Mouse (Mus musculus) right cerebral cortex, adult 2 months (tissue): ENCODE measurements around the gene Ilk.
A peak's percentile ranks its signal among the peaks of the same experiment; 100 is the strongest.
"Not testable (repeated sequence)": the region's sequence is repeated elsewhere in the genome, so short reads cannot be mapped to it uniquely, and the experiment has no call there.

Experiments
- DNase-seq, 2 experiments: peaks; one replicate each; pipeline ENCODE4 v3.0.0; 2021 to 2022; ENCODE audit warnings: low spot score in 2 of 2

Gene Ilk

DNA sequence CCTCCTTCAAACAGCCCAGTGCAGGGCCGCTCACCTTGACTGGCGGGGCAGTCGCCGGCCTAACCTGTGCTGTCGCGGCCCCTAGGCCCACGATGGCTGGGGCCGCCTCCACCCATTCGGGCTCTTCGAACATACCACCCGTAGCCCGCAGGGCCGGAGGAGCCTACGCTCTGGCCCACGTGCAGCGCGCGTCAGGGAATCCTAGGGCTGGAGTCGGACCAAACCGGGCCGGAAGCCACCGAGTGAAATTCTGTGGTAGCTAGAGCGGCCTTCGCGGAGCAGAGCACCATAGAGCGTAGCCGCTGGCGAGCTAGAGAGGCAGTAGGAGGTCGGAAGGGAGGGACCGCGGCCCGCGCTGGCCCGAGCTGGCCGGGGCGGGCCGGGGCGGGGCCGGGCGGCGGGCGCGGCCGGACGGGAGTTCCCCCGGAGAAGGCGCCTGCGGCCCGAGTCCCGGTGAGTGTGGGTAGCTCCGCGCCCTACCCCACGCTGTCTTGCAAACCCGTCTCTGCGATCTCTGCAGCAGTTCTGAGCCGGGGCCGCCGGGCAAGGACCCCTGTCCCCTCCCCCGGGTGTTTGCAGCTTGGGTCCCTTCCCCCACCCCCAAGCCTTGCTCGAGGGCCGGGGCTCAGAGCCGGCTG lies at the start of gene Ilk:
Ilk (plus strand) TSS at position 329 of the 638 bp plus-strand sequence.
- DNase-seq, result peak; percentile 90 to 91

DNA sequence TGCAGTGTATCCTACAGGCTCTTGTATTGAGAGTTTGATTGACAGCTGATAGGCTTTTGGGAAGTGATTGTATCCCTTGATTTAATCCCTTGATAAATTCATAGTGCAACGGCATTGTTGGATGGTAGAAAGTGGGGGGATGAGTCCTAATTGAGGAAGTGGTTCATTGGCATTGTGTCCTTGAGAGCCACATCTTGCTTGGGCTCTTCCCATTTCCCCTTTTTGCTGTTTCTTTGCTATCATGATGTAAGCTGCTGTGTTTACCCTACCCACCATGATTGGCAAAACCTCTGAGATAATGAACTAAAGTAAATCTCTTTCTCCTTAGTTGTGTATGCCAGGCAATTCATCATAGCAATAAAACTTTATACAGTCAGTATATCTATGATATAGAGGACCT lies 45.5 kb upstream of the Ilk start:
- DNase-seq, result no peak

DNA sequence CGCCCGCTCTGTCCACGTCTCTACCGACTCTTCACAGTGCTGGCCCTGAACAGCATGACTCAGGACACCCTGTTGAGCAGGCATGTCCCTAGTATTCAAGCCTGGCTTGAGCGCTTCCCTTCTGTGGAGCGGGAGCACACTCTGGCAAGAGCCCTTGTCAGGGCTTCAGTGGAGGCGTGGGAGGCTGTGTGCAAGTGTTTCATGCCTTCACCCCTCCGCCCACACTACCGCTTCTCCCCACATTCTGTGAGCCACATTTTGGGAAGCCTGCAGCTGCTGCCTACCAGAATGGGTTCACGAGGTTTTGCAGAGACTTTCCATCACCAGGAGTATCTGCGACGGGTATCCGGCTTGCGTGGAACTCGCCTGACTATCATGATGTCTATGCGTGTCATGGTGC lies 33.2 kb upstream of the Ilk start:
- peak; percentile 13 to 39 for DNase-seq

GRCm38 (mm10) chr7:105703816-105704215 lies 32.6 kb upstream of the Ilk start:
- DNase-seq, result no peak

- DNase-seq, result no peak
Observed at GRCm38 (mm10) chr7:105708733-105709132, 27.7 kb upstream of the Ilk start.

GRCm38 (mm10) chr7:105715366-105715765 lies 21.0 kb upstream of the Ilk start:
- DNase-seq, result no peak

- DNase-seq, result no peak
Observed at GRCm38 (mm10) chr7:105721916-105722315, 14.5 kb upstream of the Ilk start.

GRCm38 (mm10) chr7:105726144-105726979 lies 10.0 kb upstream of the Ilk start:
- DNase-seq, result peak; percentile 68 to 73

DNA sequence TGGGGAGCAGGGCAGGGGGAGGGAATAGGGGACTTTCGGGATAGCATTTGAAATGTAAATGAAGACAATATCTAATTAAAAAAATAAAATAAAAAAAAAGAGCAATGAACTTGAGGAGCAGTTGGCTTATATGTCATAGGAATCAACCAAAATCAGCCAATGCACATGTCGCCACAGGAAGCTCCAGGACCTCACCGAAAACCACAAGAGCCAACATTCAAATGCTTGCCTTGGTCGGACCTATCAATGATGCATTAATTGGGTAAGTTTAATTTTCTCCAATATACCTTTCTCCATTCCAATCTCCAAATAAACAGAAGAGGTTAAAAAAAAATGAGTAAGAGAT lies 9.4 kb upstream of the Ilk start:
- DNase-seq, result no peak

DNA sequence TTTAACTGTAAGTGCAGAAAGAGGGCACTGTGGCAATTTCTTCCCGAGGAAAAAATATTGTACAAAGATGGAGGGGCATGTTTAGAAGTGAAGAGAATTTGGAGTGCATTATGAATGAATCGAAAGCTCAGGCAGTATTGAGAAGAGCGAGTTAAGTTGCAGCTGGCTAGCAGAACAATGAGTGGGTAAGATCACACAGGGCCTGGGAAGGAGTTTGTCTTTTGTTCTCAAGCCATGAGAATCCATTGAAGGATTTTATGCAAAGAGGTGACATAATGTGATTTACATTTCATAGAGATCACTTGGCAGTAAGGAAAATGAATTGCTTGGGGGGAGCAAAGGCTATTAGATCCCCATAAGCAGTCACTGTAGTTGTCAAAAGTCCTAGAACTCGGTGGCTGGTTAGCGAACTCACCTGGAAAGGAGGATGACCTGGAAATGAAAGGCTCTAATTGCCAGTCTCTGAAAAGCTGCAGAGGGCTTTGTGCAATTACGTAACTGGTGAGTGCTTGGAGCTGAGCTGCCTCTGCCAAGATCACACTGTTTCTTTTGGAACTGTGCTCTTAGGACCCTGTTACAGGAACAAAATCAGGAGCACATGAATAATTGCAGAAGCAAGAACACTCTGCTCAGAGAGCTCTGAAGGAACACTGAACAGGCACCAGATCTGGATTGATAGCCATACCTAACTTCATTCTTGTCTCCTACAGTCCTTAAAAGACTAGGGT lies 7.5 kb upstream of the Ilk start:
- DNase-seq, result no peak

- no peak for DNase-seq
Observed at GRCm38 (mm10) chr7:105733836-105734235, 2.6 kb upstream of the Ilk start.

GRCm38 (mm10) chr7:105734826-105735225 lies 1.6 kb upstream of the Ilk start:
- DNase-seq, result no peak

DNA sequence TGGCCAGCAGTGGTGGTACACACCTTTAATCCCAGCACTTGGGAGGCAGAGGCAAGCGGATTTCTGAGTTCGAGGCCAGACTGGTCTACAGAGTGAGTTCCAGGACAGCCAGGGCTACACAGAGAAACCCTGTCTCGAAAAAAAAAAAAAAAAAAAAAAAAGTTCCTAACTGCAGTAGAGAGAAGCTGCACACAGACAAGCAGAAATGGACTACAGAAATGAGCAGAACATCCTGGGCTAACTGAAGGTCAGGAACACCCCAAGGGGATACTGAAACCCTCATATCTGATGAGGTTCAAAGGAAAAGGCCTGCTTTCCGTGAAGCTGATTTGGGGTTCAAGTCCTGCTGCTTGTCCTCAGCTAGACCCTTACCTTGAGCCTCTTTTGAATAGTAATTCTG lies 928 bp upstream of the Ilk start:
- not testable (repeated sequence) for DNase-seq

DNA sequence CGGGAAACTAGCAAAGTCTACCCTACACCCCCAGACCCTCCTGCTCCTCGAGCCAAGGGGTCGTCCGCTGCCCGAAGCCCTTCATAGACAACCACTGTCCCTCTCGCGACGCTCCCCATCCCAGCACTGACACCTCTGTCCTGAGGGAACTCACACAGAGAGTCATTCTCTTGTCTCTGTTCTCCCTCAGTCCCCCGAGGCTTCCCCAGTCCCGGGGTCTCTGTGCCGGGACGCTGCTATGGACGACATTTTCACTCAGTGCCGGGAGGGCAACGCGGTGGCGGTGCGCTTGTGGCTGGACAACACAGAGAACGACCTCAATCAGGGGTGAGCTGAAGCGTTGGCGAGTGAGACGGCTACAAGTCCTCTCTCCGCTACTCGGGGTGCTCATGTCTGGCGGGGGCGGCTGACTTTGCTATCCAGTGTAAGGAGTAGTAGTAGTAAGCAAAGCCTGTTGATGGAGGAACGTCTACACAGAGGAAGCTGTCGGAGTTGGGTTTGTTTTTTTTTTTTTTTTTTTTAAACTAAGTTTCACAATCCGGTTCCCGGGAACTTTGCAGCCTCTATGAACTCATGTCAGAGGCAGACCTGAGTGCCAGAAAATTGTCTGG lies 624 bp downstream of the Ilk start, which contains the start of gene Rrp8:
Rrp8 (minus strand) TSS at position 475 of the 611 bp plus-strand sequence.
- DNase-seq, result peak; percentile 36 to 51

- DNase-seq, result no peak
Observed at GRCm38 (mm10) chr7:105737648-105738047, 1.3 kb downstream of the Ilk start.

DNA sequence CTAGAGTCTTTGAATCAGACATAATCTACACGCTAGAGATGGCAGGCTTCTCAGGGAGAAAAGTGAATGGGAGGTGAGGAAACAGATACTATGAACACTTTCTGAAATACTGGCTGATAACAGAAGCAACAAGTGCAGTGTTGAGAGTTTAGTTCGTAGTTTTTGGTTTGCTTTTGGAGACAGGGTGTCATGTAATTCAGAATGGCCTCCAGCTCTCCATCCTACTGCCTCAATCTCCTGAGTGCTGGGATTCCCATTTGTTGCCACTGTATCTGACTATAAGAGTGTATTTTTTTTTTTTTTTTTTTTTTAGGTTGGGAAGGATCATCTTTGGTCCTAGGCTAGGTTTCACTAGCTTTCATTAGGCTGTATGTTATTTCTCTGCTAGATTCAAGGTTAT lies 1.9 kb downstream of the Ilk start:
- DNase-seq, result no peak

GRCm38 (mm10) chr7:105738948-105739347 lies 2.6 kb downstream of the Ilk start:
- no peak for DNase-seq

DNA sequence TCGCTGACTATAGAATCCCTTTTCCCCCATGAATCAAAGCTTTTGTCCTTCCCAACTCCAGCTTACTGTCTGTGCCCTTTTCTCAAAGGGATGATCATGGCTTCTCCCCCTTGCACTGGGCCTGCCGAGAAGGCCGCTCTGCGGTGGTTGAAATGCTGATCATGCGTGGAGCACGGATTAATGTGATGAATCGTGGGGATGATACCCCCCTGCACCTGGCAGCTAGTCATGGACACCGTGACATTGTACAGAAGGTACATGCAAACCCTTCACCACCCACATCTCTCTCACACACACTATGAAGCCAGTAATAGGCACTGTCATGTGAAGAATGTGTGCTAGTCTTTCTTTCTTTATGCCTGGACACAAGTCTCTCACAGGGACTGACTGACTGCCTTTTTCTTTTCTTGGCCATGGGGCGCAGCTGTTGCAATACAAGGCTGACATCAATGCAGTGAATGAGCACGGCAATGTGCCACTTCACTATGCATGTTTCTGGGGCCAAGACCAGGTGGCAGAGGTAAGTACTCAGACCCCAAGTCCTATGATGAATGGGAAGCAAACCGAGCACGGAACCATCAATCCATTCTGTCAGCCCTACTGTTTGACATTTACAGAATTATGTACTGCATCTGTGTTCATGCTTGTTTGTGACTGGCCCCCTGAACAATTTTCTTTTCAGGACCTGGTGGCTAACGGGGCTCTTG lies 3.9 kb downstream of the Ilk start:
- DNase-seq, result no peak

- no peak for DNase-seq
Observed at GRCm38 (mm10) chr7:105740851-105741250, 4.5 kb downstream of the Ilk start.

DNA sequence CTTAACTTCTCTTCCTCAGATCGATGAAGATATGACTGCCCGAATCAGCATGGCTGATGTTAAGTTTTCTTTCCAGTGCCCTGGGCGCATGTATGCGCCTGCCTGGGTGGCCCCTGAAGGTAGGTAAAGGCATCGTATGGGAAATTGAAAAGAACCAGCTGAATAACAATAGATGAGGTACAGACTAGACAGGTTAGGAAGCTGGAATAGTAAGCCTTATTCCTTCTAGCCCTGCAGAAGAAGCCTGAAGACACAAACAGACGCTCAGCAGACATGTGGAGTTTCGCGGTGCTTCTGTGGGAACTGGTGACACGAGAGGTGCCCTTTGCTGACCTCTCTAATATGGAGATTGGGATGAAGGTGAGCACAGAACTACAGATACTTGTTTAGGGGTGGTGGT lies 5.6 kb downstream of the Ilk start:
- DNase-seq, result no peak

DNA sequence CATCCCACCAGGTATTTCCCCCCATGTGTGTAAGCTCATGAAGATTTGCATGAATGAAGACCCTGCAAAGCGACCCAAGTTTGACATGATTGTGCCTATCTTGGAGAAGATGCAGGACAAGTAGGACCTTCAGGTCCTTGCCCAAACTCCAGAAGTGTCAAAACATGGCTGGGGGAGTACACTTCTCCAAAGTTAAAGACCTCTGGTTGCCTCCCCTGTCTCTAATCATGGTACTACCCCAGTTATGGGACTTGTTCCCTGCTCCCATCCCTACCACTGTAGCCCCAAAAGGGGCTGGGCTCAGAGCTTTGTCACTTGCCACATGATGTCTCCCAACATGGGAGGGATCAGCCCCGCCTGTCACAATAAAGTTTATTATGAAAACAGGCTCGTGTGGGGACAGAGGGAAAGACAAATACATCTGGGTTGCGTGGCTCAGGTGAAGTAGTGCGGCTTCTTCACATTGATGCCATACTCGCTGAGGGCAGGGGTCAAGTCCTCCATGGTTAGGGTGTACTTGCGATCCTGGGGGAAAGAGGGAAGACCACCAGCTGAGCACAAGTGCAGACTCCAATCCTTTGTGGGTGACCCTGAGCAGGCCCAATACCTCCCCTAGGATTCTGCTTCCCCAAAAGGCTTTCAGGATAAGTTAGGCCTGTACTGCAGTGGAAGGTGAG lies 6.3 kb downstream of the Ilk start:
- DNase-seq, result not testable (repeated sequence)
